Mouse (Mus musculus): ENCODE measurements around the gene Asl. TPM values are rescaled to one million over a fixed set of nuclear protein-coding genes. Genes with fewer than 3 reads are reported as not detected.
A peak's percentile ranks its signal among the peaks of the same experiment; 100 is the strongest.

Asl gene
- polyA plus RNA-seq, 1 experiment: 16.5 TPM

- Histone ChIP-seq H3K4me3 (ENCODE audit: control insufficient read depth, low read depth, low read length) (no peak overlapping the region), H3K27me3 (ENCODE audit: control insufficient read depth, insufficient read depth, low read length) (no peaks in the 10 kb centered on the region), H3K27ac (ENCODE audit: control insufficient read depth, insufficient read depth, low read depth, low read length) (no peak overlapping the region), H3K36me3 (ENCODE audit: control insufficient read depth, insufficient read depth, low read length) (no peaks in the 10 kb centered on the region; the same call in 1 of the 2 replicates), H3K4me1 (ENCODE audit: control insufficient read depth, insufficient read depth, low read length) (no peaks in the 10 kb centered on the region)
- TF ChIP-seq CTCF (IDR thresholded peaks at IDR 0.05; ENCODE audit: control insufficient read depth, insufficient read depth, insufficient replicate concordance, low read depth, low read length): no peak
- no peak for TF ChIP-seq POLR2A (IDR thresholded peaks at IDR 0.05; ENCODE audit: control insufficient read depth, low read depth, low read length)
Measured at GRCm38 (mm10) chr5:130052955-130053354, 23.9 kb upstream of the Asl start.

DNA sequence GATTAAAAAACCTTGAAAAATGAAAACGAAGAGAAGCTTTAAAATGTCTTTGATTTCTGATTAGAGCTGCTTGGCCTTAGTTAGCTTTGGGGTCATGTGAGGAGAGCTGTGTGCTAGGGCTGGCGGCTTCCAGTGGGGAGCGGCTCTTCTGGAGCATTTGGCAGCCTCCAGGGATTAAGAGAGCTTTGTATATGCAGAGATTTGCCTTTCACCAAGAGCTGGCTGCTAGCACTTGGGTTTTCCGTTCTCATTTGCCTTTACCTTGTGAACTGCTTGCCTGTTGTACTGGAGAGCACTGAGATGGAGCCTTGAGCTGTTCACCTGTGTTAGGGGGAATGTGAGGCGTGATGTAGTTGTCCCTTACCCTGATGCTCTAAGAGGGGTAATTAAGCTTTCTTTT is 23.5 kb upstream of the Asl start:
- no peaks in the 10 kb centered on the region; the same call in 1 of the 2 replicates for H3K36me3 ChIP-seq (ENCODE audit: control insufficient read depth, insufficient read depth, low read length)
- no peaks in the 10 kb centered on the region for H3K27me3 ChIP-seq (ENCODE audit: control insufficient read depth, insufficient read depth, low read length)
- H3K4me1 ChIP-seq (ENCODE audit: control insufficient read depth, insufficient read depth, low read length): no peaks in the 10 kb centered on the region
- H3K4me3 ChIP-seq (ENCODE audit: control insufficient read depth, low read depth, low read length): no peak overlapping the region
- H3K27ac ChIP-seq (ENCODE audit: control insufficient read depth, insufficient read depth, low read depth, low read length): no peak overlapping the region
- TF ChIP-seq CTCF (IDR thresholded peaks at IDR 0.05; ENCODE audit: control insufficient read depth, insufficient read depth, insufficient replicate concordance, low read depth, low read length): no peak

GRCm38 (mm10) chr5:130051073-130051860 is 22.2 kb upstream of the Asl start:
- peaks cover 4% of the 10 kb centered on the region for H3K36me3 ChIP-seq (ENCODE audit: control insufficient read depth, insufficient read depth, low read length)
- H3K4me3 ChIP-seq (ENCODE audit: control insufficient read depth, low read depth, low read length): no peak overlapping the region
- no peak overlapping the region for H3K27ac ChIP-seq (ENCODE audit: control insufficient read depth, insufficient read depth, low read depth, low read length)
- TF ChIP-seq CTCF (IDR thresholded peaks at IDR 0.05; ENCODE audit: control insufficient read depth, insufficient read depth, insufficient replicate concordance, low read depth, low read length): no peak
- TF ChIP-seq POLR2A (IDR thresholded peaks at IDR 0.05; ENCODE audit: control insufficient read depth, low read depth, low read length): no peak
- H3K4me1 ChIP-seq (ENCODE audit: control insufficient read depth, insufficient read depth, low read length): no peaks in the 10 kb centered on the region
- no peaks in the 10 kb centered on the region for H3K27me3 ChIP-seq (ENCODE audit: control insufficient read depth, insufficient read depth, low read length)

GRCm38 (mm10) chr5:130050416-130050815 is 21.4 kb upstream of the Asl start:
- Histone ChIP-seq H3K36me3 (ENCODE audit: control insufficient read depth, insufficient read depth, low read length) (peaks cover 4% of the 10 kb centered on the region), H3K27me3 (ENCODE audit: control insufficient read depth, insufficient read depth, low read length) (no peaks in the 10 kb centered on the region), H3K27ac (ENCODE audit: control insufficient read depth, insufficient read depth, low read depth, low read length) (no peak overlapping the region), H3K4me1 (ENCODE audit: control insufficient read depth, insufficient read depth, low read length) (no peaks in the 10 kb centered on the region), H3K4me3 (ENCODE audit: control insufficient read depth, low read depth, low read length) (no peak overlapping the region)
- TF ChIP-seq CTCF (IDR thresholded peaks at IDR 0.05; ENCODE audit: control insufficient read depth, insufficient read depth, insufficient replicate concordance, low read depth, low read length) (no peak), POLR2A (IDR thresholded peaks at IDR 0.05; ENCODE audit: control insufficient read depth, low read depth, low read length) (no peak)

- no peaks in the 10 kb centered on the region for H3K4me1 ChIP-seq (ENCODE audit: control insufficient read depth, insufficient read depth, low read length)
- H3K27ac ChIP-seq (ENCODE audit: control insufficient read depth, insufficient read depth, low read depth, low read length): peak overlapping the region; percentile 40
- peak overlapping the region; percentile 41 for H3K4me3 ChIP-seq (ENCODE audit: control insufficient read depth, low read depth, low read length)
- TF ChIP-seq POLR2A (IDR thresholded peaks at IDR 0.05; ENCODE audit: control insufficient read depth, low read depth, low read length) (no peak), CTCF (IDR thresholded peaks at IDR 0.05; ENCODE audit: control insufficient read depth, insufficient read depth, insufficient replicate concordance, low read depth, low read length) (no peak)
- H3K36me3 ChIP-seq (ENCODE audit: control insufficient read depth, insufficient read depth, low read length): peaks cover 4% of the 10 kb centered on the region
- no peaks in the 10 kb centered on the region for H3K27me3 ChIP-seq (ENCODE audit: control insufficient read depth, insufficient read depth, low read length)
Measured at GRCm38 (mm10) chr5:130048786-130049520, 19.9 kb upstream of the Asl start.

- Histone ChIP-seq H3K4me1 (ENCODE audit: control insufficient read depth, insufficient read depth, low read length) (no peaks in the 10 kb centered on the region), H3K4me3 (ENCODE audit: control insufficient read depth, low read depth, low read length) (no peak overlapping the region), H3K27ac (ENCODE audit: control insufficient read depth, insufficient read depth, low read depth, low read length) (no peak overlapping the region), H3K27me3 (ENCODE audit: control insufficient read depth, insufficient read depth, low read length) (no peaks in the 10 kb centered on the region), H3K36me3 (ENCODE audit: control insufficient read depth, insufficient read depth, low read length) (peaks cover 11% of the 10 kb centered on the region)
- TF ChIP-seq CTCF (IDR thresholded peaks at IDR 0.05; ENCODE audit: control insufficient read depth, insufficient read depth, insufficient replicate concordance, low read depth, low read length): peak; percentile 57; the same call in 1 of the 2 replicates
- TF ChIP-seq POLR2A (IDR thresholded peaks at IDR 0.05; ENCODE audit: control insufficient read depth, low read depth, low read length): no peak
Measured at GRCm38 (mm10) chr5:130047013-130047412, 18.0 kb upstream of the Asl start.

DNA sequence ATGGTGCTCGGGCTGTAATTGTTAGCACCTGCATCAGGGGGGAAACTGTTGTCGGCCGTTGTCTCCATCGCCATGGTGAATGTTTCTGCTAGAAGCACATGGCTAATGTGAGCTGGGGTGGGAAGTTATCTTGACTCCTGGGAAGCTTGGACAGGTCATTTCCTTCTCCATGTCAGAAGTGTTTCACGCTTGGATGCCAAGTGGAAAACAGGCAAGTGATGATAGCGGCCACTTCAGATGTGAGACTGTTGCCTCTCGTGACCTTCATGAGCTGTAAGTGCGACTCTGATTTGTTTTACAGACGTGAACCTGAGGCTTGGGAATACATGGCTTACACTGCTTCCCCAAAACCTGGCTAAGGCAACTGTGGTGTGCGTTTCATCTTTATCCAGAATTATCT is 17.5 kb upstream of the Asl start:
- Histone ChIP-seq H3K27ac (ENCODE audit: control insufficient read depth, insufficient read depth, low read depth, low read length) (no peak overlapping the region), H3K4me3 (ENCODE audit: control insufficient read depth, low read depth, low read length) (no peak overlapping the region), H3K4me1 (ENCODE audit: control insufficient read depth, insufficient read depth, low read length) (no peaks in the 10 kb centered on the region), H3K27me3 (ENCODE audit: control insufficient read depth, insufficient read depth, low read length) (no peaks in the 10 kb centered on the region), H3K36me3 (ENCODE audit: control insufficient read depth, insufficient read depth, low read length) (peaks cover 11% of the 10 kb centered on the region)
- TF ChIP-seq CTCF (IDR thresholded peaks at IDR 0.05; ENCODE audit: control insufficient read depth, insufficient read depth, insufficient replicate concordance, low read depth, low read length): no peak
- no peak for TF ChIP-seq POLR2A (IDR thresholded peaks at IDR 0.05; ENCODE audit: control insufficient read depth, low read depth, low read length)
